Mouse (Mus musculus) cerebellum, adult 9-10 months (tissue): Measurements from ENCODE around the gene Ppfia3.
"Not testable (repeated sequence)": the region's sequence is repeated elsewhere in the genome, so short reads cannot be mapped to it uniquely, and the experiment has no call there.

Experiments
- DNase-seq: peaks from one replicate; pipeline ENCODE4 v3.0.0; 2022

Ppfia3 gene

DNA sequence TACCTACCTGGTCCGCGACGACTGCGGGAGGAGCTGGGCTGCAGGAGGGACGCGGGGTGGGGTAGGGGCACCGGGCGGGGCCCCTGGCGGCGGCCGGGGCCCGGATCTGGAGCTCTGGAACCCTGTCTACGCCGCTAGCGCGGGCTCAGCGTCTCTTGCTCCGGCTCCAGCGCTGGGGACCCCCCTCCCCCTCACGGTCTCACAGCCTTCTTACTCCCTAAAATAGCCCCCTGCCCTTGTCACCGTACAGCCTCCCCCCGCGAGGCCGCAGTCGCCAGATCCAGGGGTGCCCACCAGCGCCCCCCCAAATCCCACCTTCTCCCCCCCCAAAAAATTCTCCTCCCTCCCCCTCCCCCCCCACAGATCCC, at the start of gene Ppfia3:
Ppfia3 (minus strand) TSS at position 368 of the 368 bp plus-strand sequence.
- no peak for DNase-seq

DNA sequence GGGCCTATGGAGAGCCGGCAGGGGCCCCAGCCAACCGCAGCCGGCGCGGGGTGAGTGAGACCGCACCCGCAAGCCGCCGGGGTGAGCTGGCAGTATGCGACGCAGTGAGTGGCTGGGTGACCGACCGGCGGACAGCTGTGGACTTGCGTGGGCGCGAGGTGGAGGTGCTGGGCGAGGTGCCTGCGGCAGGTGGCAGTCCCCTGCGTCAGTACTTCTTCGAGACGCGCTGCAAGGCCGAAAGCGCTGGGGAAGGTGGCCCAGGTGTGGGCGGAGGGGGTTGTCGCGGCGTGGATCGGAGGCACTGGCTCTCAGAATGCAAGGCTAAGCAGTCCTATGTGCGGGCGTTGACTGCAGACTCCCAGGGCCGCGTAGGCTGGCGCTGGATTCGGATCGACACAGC, 48.8 kb upstream of the Ppfia3 start:
- DNase-seq, result no peak

DNA sequence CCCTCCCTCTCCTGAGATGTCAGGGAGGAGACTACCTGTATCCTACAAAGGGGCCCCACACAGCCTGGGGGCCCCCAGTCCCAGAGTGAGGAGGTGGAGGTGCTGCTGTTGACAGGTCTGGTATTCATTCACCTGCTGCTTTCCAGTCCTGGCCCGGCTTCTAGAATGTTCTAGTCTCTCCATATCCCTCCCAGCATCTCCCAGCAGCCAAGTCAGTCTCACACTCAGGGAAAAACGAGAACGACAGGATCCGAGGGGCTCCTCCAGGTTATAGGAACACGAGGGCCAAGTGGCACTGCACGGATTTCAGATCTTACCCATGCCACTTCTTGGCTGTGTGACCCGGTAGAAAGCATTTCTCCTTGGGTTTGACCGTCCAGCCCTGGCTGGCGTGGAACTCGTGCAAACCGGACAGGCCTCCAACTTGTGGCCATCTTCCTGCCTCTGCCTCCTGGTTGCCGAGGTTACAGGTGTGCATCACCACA, 48.0 kb upstream of the Ppfia3 start:
- no peak for DNase-seq

DNA sequence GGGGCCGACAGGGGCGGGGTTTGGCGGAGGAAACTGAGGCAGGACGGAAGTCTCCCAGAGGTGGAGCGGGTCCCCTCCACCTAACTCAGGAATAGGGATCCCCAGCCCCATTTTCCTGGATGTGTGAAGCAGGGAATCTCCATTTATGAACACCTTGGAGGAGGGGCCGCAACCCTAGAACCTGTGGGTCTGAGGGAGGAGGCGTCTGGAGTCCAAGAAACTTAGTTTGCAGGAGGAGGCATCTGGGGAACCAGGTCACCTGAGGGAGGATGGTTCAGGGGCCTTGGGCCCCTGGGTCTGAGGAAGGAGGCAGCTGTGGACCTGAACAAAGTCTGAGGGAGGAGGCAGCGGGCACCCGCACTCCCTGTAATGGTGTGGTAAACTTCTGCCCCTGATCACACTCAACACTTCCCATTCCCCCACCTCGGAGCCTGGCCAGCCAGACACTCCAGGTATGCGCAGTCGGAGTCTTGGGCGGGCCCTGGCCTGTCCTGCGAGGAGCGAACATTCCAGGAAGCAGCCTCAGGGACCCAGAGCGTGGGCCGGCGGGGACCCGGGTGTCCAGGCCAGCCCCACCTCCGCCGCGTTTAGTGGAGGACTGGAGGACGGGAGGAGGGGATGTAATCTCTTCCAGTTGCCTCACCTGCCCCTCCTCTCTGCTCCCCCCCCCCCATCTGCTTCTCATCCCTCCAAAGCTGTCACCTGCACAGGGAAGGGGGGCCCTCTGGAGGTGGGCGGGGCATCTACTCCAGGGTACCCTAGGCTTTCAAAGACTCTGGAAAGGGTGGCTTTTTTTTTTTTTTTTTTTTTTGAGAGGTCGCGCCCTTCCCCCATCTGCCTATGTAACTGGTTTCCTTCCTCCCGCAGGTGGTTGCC, 47.3 kb upstream of the Ppfia3 start:
- DNase-seq, result no peak

DNA sequence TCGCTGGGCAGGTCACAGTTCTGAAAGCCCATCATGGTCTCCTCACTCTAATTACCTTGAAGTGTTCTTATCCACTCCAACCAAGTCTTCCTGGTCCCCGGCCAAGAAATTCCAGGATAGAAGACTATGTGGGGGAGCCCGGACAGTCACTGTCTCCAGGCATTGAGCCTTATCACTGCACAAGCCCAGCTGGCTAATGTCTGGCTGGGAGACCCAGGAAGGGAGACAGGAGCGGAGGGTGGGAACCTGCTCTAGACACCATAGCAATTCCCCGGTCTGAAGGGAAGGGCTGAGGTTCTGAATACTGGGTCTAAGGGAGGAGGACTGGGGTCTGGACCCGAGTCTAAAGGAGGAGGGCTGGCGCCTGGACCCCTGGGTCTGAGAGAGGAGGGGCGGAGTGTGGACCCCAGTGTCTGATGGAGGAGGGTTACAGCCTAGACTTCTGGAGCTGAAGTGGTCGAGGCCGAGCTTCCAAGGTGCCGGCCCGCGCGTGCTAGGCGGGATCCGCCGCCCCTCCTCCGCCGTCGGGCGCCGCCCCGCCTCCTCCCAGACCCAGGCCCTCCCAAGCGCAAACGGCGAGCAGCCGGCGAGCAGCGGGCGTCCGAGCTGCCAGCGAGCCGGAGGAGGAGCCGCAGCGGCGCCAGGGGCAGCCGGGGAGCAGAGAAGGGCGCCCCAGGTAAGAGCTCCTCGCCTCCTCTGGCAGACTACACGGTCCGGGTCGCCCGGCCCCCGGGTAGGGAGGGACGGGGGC, 46.5 kb upstream of the Ppfia3 start, which contains the start of gene Ntf5:
Ntf5 (plus strand) TSS at position 583 of the 751 bp plus-strand sequence.
- DNase-seq, result no peak

DNA sequence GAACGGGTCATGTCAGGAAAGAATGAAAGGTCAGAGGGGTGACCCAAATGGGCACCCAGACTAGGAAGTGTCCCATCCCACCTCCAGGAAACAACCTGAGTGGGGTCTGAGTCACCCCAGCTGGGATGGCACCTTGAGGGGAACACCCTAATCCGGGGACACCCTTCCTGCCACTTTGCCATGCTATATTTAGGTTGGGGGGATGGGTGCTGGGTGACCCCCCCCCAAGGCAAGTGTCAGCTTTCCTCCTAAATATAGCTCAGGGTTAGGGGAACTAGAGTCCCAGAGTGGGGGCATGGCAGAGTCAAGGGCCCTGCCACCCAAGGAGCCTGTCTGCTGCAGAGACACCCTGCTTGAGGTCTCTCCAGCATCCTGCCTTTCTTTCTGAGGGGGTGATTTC, 45.6 kb upstream of the Ppfia3 start:
- DNase-seq, result no peak

DNA sequence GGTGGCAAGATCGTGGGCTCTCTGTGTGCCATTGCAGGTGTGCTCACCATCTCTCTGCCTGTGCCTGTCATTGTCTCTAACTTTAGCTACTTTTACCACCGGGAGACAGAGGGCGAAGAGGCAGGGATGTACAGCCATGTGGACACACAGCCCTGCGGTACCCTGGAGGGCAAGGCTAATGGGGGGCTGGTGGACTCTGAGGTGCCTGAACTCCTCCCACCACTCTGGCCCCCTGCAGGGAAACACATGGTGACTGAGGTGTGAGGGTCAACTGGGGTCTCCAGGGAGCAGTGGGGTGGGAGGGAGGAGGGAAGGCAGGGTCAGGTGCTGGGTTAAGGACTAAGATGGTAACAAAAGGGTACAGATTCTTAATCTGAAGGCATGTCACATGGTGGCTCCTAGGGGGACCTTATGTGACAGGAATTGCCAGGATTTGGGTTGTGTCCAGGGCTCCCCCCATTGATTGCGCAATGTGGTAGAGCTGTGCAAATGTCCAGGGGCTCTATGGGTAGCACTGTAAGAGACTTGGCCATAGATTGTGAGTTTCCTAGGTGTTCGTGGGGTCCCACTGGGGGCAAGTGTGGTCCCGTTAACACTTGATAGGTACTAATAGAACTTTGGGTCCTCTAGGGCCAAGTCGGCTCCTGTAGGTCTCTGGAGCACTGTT, 42.8 kb upstream of the Ppfia3 start:
- no peak for DNase-seq

DNA sequence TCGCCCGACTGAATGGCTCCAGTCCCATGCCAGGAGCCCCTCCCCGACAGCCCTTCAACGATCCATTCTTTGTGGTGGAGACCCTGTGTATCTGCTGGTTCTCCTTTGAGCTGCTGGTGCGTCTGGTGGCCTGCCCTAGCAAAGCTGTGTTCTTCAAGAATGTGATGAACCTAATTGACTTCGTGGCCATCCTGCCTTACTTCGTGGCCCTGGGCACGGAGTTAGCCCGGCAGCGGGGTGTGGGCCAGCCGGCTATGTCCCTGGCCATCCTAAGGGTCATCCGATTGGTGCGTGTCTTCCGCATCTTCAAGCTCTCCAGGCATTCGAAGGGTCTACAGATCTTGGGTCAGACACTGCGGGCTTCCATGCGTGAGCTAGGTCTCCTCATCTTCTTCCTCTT, 42.1 kb upstream of the Ppfia3 start:
- no peak for DNase-seq

DNA sequence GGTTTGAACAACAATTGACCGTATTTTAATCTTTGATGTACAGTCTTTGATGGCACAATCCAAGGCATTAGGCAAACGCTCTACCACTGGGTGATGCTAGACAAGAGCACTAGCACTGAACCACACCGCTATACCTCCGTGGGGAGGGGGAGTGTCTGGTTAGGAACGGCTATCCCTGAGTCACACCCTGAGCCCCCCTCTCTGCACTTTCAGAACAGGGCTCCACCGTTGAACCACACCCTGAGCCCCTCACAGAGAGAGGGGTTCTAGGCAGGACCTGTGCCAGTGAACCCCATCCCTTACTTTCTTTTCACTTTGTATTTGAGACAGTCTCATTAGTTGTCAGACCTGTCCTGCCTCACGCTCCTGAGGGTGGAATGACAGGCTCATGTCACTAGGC, 41.5 kb upstream of the Ppfia3 start:
- DNase-seq, result no peak

DNA sequence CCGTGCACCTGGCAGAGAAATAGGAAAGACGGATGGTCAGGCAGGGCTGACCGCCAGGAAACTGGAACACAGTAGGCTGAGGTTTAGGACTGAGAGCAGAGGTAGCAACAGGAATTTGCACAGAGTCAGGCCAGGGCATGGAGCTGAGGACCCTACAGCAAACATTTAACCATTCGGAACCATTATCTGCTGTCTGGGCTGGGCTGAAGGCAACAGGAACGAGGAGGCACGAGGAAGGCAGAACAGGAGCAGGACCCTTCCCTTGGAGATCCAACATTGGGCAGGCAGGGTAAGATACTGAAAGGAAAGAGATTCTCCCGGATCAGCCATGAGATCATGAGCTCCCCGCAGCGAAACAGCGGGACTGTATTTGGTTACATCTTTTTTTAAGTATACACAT, 41.0 kb upstream of the Ppfia3 start:
- DNase-seq, result no peak

DNA sequence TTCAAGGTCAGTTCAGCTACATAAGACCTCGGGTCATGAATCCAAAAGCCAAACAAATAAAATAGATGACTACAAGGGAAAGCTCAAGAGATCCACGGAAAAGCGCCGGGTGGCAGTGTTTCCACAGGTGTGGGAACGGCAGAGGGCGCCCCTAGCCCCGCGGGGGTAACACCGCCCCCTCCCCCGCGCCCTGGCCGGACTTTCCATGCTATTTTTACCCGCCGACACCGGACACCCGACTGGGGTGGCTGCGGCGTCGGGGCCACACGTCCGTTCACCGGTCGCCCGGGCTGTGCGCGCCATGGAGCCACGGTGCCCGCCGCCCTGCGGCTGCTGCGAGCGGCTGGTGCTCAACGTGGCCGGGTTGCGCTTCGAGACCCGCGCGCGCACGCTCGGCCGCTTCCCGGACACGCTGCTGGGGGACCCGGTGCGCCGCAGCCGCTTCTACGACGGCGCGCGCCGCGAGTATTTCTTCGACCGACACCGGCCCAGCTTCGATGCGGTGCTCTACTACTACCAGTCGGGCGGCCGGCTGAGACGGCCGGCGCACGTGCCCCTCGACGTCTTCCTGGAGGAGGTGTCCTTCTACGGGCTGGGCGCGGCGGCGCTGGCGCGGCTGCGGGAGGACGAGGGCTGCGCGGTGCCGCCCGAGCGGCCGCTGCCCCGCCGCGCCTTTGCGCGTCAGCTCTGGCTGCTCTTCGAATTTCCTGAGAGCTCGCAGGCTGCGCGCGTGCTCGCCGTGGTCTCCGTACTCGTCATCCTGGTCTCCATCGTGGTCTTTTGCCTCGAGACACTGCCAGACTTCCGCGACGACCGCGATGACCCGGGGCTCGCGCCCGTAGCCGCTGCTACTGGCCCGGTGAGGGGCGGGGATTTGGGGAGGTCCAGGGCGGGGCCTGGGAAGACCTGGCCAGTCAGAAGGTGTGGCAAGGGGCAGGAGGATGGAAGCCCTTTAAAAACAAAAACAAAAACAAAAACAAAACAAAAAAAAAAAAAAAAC, 39.6 kb upstream of the Ppfia3 start:
- DNase-seq, result no peak

DNA sequence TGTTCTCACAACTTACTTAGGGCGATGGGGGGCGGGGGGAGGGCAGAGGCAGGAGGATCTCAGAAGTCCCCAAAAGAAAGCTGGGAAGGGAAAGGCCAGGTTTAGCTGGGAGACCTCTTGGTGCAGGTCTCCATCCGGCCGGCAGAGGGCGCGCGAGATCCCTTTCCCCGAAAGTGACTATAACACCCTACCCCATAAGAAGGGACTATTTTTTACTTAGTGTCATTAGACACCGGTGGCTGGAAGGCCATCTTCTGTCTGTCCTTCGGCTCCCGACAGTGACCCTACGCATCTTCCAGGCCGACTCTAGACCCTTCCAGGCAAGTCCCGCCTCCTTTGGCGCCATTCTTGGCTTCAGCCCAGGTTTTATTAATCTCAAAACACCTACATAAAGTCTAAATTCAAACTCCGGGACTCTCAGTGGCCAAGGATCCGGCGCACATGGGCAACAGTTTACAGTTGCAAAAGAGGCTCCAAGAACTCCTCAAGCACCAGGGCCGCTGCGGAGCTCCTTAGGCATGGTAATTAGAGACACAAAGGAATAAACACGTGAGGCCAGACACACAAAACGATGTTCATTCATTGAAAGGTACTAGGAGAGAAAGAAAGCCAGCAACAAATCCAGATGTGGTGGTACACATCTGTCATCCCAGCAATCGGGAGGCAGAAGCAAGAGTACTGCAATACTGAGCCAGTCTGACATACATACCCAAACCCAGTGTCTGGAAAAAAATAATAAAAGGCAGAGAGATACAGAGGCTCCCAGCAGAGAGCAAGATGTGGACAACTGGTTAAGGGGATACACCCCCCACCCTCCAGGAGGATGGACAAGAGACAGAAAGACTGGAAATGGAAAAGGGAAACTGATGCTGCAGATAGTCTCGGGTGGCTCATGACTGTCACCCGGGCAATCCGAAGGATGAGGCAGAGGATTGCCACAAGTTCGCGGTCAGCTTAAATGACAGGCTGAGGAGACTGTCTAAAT, 38.6 kb upstream of the Ppfia3 start, which contains the start of gene Kcna7:
Kcna7 (plus strand) TSS at position 563 of the 985 bp plus-strand sequence.
- peak; percentile 65 for DNase-seq

DNA sequence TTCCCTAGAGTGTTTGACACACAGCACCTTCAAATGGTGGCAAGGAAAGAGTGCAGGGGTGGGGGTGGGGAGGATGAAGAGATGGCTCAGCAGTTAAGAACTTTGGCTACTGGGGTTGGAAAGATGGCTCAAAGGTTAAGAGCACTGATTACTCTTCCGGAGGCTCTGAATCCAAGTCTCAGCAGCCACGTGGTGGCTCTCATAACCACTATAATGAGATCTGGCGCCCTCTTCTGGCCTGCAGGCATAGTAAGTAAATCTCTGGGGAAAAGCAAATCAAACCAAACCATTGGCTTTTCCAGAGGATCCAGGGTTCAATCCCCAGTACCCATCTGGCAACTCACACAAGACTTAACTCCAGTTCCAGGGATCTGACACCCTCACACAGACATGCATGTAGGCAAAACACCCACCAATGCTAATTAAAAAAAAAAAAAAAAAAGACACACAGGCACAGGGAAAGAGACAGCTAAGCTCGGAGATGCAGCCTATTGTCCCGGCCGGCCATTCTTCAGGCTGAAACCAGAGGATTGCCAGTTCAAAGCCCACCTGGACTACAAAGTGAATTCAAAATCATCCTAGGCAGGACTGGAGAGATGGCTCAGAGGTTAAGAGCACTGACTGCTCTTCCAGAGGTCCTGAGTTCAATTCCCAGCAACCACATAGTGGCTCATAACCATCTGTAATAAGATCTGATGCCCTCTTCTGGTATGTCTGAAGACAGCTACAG, 36.9 kb upstream of the Ppfia3 start:
- peak; percentile 51 for DNase-seq

DNA sequence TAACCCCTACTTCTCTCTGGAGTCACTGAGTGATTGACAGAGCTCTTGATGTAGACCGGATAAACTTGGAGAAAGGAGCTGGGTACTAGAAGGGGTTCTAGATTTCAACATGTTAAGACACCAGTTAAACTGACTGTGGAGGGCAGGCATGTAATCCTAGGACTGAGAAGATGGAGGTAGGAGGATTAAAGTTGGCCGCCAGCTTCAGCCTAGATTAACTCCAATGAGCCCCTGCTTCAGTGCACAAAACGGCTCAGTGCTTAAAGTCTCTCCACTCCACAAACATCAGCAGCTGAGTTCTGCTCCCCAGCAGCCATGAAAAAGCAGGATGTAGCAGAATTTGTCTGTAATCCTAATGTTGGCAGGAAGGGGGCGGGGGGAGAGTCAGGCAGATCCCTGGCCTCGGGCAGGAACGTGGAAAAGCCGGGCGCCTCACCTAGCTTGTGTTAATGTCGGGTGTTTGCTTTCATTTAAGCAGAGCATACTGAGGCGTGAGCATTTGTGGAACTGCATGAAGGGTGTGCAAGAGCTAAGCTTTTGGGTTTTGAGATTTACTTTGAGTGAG, 34.8 kb upstream of the Ppfia3 start:
- DNase-seq, result no peak

DNA sequence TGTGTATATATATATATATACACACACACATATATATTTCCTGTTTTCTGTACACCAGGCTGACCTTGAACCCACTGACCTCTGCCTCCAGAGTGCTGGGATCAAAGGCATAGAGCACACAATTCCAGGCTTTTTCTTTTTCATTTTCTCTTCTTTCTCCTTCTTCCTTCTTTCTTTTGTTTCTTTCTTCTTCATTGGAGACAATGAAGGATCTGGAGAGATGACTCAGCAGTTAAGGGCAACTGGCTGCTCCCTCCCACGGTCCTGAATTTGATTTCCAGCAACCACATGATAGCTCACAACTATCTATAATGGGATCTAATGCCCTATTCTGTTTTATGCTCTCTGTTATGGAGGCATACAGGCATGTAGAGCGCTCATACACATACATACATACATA, 30.0 kb upstream of the Ppfia3 start:
- DNase-seq, result no peak

DNA sequence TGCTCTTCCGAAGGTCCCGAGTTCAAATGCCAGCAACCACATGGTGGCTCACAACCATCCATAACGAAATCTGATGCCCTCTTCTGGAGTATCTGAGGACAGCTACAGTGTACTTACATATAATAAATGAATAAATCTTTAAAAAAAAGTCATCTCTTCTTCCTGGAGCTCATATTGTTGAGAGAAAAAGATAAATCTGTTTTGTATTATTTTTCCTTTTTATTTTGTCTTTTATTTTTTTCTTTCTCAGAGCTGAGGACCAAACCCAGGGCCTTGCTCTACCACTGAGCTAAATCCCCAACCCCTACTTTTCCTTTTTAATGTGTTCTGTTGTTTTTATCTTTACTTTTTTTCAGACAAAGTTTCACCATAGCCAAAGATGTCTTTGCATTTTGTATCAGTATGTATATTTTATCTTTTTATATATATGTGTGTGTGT, 29.5 kb upstream of the Ppfia3 start:
- not testable (repeated sequence) for DNase-seq

DNA sequence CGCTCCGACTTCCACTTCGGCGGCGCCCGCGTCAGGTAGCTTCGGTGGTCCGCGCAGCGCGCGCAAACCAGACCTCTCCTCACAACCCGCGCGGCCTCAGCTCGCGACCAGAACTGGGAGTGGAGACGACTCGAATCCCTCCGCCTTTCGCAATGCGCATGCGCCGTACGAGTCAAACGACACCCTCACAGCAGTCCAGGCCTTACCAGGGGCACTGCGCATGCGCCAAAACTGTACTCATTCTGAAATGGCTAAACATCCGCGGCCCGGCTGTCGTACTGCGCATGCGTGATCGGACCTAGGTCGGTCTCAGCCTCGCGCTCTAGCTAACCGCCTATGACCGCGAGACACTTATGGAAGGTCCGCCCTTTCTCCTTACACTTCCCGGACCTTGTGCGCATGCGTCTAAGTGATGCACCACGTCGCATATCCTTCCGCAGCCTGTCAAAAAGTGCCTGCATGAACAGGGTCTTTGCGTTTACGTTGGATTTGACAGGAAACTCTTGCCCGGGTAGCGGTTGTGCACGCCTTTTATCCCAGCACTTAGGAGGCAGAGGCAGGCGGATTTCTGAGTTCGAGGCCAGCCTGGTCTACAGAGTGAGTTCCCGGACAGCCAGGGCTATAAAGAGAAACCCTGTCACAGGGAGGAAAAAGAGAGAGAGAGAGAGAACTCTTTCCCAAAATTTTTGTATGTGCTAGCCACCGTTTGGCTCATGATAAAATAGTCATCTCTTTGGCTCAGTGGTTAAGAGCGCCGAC, 28.9 kb upstream of the Ppfia3 start, which contains the start of gene Snrnp70:
Snrnp70 (minus strand) TSS at position 165 of the 759 bp plus-strand sequence.
- DNase-seq, result peak; percentile 100

DNA sequence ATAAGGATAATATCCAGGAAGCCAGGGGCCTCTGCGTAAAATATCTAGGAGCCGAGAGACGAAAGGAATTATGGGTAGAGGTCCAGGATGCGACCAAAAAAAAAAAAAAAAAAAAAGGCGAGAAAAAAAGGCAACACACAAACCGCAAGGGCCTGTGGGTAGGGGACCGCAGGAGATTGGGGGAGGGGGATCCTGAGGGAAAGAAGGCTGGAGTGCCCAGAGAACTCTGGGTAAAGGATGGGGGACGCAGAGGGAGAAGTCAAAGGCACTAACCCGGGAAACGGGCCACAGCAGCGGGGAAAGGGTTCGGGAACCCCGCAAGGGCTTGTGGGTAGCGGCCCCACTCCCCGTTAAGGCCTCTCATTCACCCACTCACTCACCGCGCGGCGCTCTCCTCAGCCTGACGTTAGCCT, 28.3 kb upstream of the Ppfia3 start:
- no peak for DNase-seq

DNA sequence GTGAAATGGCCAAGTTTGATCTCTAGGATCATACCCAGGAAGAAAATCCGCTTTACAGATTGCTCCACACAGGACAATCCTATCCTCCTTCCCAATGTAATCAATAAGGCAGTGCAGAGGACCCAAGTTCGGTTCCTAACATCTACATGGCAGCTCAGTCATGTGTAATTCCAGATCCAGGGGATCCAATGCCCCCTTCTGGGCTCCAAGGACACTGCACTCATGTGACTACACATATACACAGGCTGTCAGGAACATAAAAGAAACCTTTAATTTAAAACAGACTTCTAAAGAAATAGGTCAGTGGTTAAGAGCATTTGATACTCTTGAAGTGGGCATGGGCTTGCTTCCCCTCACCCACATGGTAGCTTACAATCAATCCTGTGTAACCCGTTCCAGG, 19.3 kb upstream of the Ppfia3 start:
- no peak for DNase-seq
